Comparison of ENCODE assay signal across 15 mouse cellular contexts in genomic region chr2:116998822-116999221, GRCm38 (mm10).
DNase-seq lines count a peak whose midpoint lies in the region; ATAC-seq lines count a peak whose summit lies in the region.
"Had no signal": no experiment of that assay in that cellular context is flagged by ENCODE, and none has a peak within 500 bp of the region (broad histone marks: within the 10 kb centered on the region; RNA-seq: fewer than 3 reads in every experiment).

No protein-coding gene starts in this region.

- H3K9me3 ChIP-seq in liver, embryonic 12.5 days (replicated peaks): no peaks in the 10 kb centered on the region
- H3K9me3 ChIP-seq: forebrain, embryonic 13.5 days; heart, embryonic 13.5 days; limb, embryonic 10.5 days; midbrain, embryonic 12.5 days had no signal

- H3K4me3 ChIP-seq in liver, embryonic 12.5 days: no peak overlapping the region
- H3K4me3 ChIP-seq: forebrain, embryonic 13.5 days; heart, embryonic 13.5 days; limb, embryonic 10.5 days; midbrain, embryonic 12.5 days had no signal

- 16% methylated on average over 1 of the region's 1 CpGs for WGBS in liver, embryonic 12.5 days (ENCODE audit: insufficient replicate concordance)

- H3K4me1 ChIP-seq in liver, embryonic 12.5 days: peaks cover 45% of the 10 kb centered on the region
- H3K4me1 ChIP-seq: limb, embryonic 10.5 days had no signal

- H3K36me3 ChIP-seq in liver, embryonic 12.5 days: no peaks in the 10 kb centered on the region
- H3K36me3 ChIP-seq: heart, embryonic 13.5 days; limb, embryonic 10.5 days; midbrain, embryonic 12.5 days had no signal

- peak; percentile 96 for ATAC-seq in liver, embryonic 12.5 days
- ATAC-seq in megakaryocyte-erythroid progenitor cell, adult 5-6 weeks (replicated peaks; ENCODE audit: low FRiP score, low TSS enrichment, poor library complexity, severe bottlenecking): peak; percentile 95
- ATAC-seq: forebrain, embryonic 13.5 days; intestine, embryonic 16.5 days had no signal

- peak; percentile 13 for DNase-seq in embryo, embryonic 10 days (ENCODE audit: low spot score)
- no peak for DNase-seq in embryo, embryonic 10.5 days (ENCODE audit: low spot score)
- DNase-seq in MEL-GATA-1-ER (ENCODE audit: extremely low read depth, low read depth): peak; percentile 87
- no peak for DNase-seq in right cerebral cortex, adult 18-20 months
- DNase-seq in layer of hippocampus, postnatal 10 days (ENCODE audit: low spot score in 2 of 2): no peak
- DNase-seq: cerebellum, adult 11 months; kidney, postnatal 25 days; thymus, postnatal 25 days had no signal

- H3K9ac ChIP-seq in liver, embryonic 12.5 days: no peak overlapping the region
- H3K9ac ChIP-seq: forebrain, embryonic 13.5 days; heart, embryonic 13.5 days; midbrain, embryonic 12.5 days had no signal

- H3K4me2 ChIP-seq in liver, embryonic 12.5 days: peak overlapping the region; percentile 29
- H3K4me2 ChIP-seq: forebrain, embryonic 13.5 days; heart, embryonic 13.5 days; midbrain, embryonic 12.5 days had no signal

- H3K27me3 ChIP-seq in liver, embryonic 12.5 days (replicated peaks): 0 out of 2 replicates have a peak, but pooled peaks cover 3% of the 10 kb centered on the region
- H3K27me3 ChIP-seq: forebrain, embryonic 13.5 days; heart, embryonic 13.5 days; midbrain, embryonic 12.5 days had no signal

- 0 out of 2 replicates have a peak overlapping the region, but pooled peaks have one; percentile 54 for H3K27ac ChIP-seq in liver, embryonic 12.5 days
- H3K27ac ChIP-seq: forebrain, embryonic 13.5 days; heart, embryonic 13.5 days; limb, embryonic 10.5 days; midbrain, embryonic 12.5 days had no signal

Comparison
In these comparisons a context has a peak if more than half of its experiments do, and no peak if none do; other contexts are left out.
1. DNase-seq: peak in embryo, embryonic 10 days (single experiment) and MEL-GATA-1-ER (single experiment); none in embryo, embryonic 10.5 days (single experiment), right cerebral cortex, adult 18-20 months (single experiment) and layer of hippocampus, postnatal 10 days (0 of 2).